21 mouse cellular contexts compared by ENCODE assay signal in the genomic region with DNA sequence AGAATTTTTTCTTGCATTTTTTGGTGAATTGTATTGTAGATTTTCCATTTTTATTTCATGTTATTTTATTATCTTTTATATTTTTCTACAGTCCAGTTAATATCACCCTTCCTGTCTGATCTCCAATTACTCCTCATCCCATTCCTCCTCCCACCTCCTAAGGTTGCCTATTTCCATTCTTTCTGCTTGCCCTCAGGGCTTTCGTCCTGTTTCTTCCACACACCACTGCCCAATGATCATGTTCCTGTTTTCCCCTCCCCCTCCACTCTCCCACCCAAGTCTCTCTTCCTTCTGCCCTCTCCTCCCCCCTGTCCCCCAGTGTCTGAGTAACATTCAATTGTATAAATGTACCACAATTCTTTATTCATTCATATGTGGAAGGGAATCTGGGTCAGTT.
DNase-seq lines count a peak whose midpoint lies in the region; ATAC-seq lines count a peak whose summit lies in the region.
"Had no signal": no experiment of that assay in that cellular context is flagged by ENCODE, and none has a peak within 500 bp of the region (broad histone marks: within the 10 kb centered on the region; RNA-seq: fewer than 3 reads in every experiment).

No protein-coding gene starts in this region.

- H3K4me3 ChIP-seq in kidney, embryonic 14.5 days (ENCODE audit: low read length), result no peak overlapping the region
- H3K4me3 ChIP-seq in kidney, embryonic 16.5 days (ENCODE audit: low read length), result no peak overlapping the region
- H3K4me3 ChIP-seq: embryonic facial prominence, embryonic 13.5 days; forebrain, embryonic 13.5 days; forebrain, embryonic 15.5 days had no signal

- no peaks in the 10 kb centered on the region for H3K36me3 ChIP-seq in kidney, embryonic 14.5 days (ENCODE audit: control insufficient read depth, insufficient read depth, low read length)
- no peaks in the 10 kb centered on the region for H3K36me3 ChIP-seq in kidney, embryonic 16.5 days (ENCODE audit: insufficient read depth, low read length)
- H3K36me3 ChIP-seq: embryonic facial prominence, embryonic 13.5 days; forebrain, embryonic 15.5 days had no signal

- H3K4me2 ChIP-seq in kidney, embryonic 14.5 days (replicated peaks; ENCODE audit: low read depth, low read length), result no peak overlapping the region
- no peak overlapping the region for H3K4me2 ChIP-seq in kidney, embryonic 16.5 days (replicated peaks; ENCODE audit: low read depth, low read length)
- H3K4me2 ChIP-seq: embryonic facial prominence, embryonic 13.5 days; forebrain, embryonic 13.5 days; forebrain, embryonic 15.5 days had no signal

- DNase-seq in kidney, adult 11 months, result no peak
- DNase-seq in kidney, postnatal 25 days, result no peak
- DNase-seq in retina, postnatal 1 day, result peak; percentile 21
- no peak for DNase-seq in retina, embryonic 14.5 days (ENCODE audit: low spot score)
- DNase-seq in right cerebral cortex, postnatal 4 days, result no peak
- DNase-seq: adrenal gland, adult 2 months; adrenal gland, postnatal 10 days; adrenal gland, postnatal 25 days; cerebellum, adult 11 months; cerebellum, adult 18-20 months; cerebellum, adult 8-10 months; cerebellum, adult 9-11 months; cerebellum, postnatal 14 days; cerebellum, postnatal 36 days; embryo, embryonic 11 days; forebrain, postnatal 0 days had no signal

- H3K9me3 ChIP-seq in kidney, embryonic 14.5 days (ENCODE audit: control insufficient read depth, low read length), result no peaks in the 10 kb centered on the region
- no peaks in the 10 kb centered on the region for H3K9me3 ChIP-seq in kidney, embryonic 16.5 days (ENCODE audit: low read length)
- H3K9me3 ChIP-seq: embryonic facial prominence, embryonic 13.5 days; forebrain, embryonic 13.5 days; forebrain, embryonic 15.5 days had no signal

- no peaks in the 10 kb centered on the region for H3K4me1 ChIP-seq in kidney, embryonic 14.5 days (ENCODE audit: control insufficient read depth, insufficient read depth, low read length)
- no peaks in the 10 kb centered on the region for H3K4me1 ChIP-seq in kidney, embryonic 16.5 days (ENCODE audit: insufficient read depth, low read length)
- H3K4me1 ChIP-seq: forebrain, embryonic 13.5 days; forebrain, embryonic 15.5 days had no signal

- peak; percentile 77; the same call in 1 of the 2 replicates for ATAC-seq in kidney, embryonic 14.5 days (ENCODE audit: low FRiP score, low TSS enrichment)
- ATAC-seq in kidney, embryonic 16.5 days (ENCODE audit: low FRiP score, low TSS enrichment), result 0 out of 2 replicates have a peak, but pooled peaks have one; percentile 39
- ATAC-seq: forebrain, embryonic 13.5 days; forebrain, embryonic 15.5 days; forebrain, postnatal 0 days had no signal

- 19% methylated on average over 1 of the region's 1 CpGs for WGBS in kidney, embryonic 14.5 days
- 22% methylated on average over 1 of the region's 1 CpGs for WGBS in kidney, embryonic 16.5 days

- no peaks in the 10 kb centered on the region for H3K27me3 ChIP-seq in kidney, embryonic 14.5 days (ENCODE audit: control insufficient read depth, insufficient read depth, low read length)
- no peaks in the 10 kb centered on the region for H3K27me3 ChIP-seq in kidney, embryonic 16.5 days (ENCODE audit: insufficient read depth, low read length)
- H3K27me3 ChIP-seq: embryonic facial prominence, embryonic 13.5 days; forebrain, embryonic 13.5 days; forebrain, embryonic 15.5 days had no signal

- H3K9ac ChIP-seq in kidney, embryonic 14.5 days (ENCODE audit: low read depth, low read length), result no peak overlapping the region
- H3K9ac ChIP-seq in kidney, embryonic 16.5 days (replicated peaks; ENCODE audit: low read length), result no peak overlapping the region
- H3K9ac ChIP-seq: embryonic facial prominence, embryonic 13.5 days; forebrain, embryonic 13.5 days; forebrain, embryonic 15.5 days; forebrain, postnatal 0 days had no signal

- H3K27ac ChIP-seq in kidney, embryonic 14.5 days (ENCODE audit: low read depth, low read length), result no peak overlapping the region
- H3K27ac ChIP-seq in kidney, embryonic 16.5 days (ENCODE audit: low read length), result no peak overlapping the region
- H3K27ac ChIP-seq: embryonic facial prominence, embryonic 13.5 days; forebrain, embryonic 13.5 days; forebrain, embryonic 15.5 days had no signal
